Mouse (Mus musculus) kidney, adult 2 months (tissue): ENCODE results near the gene Pacs1.
"Not testable (repeated sequence)": the region's sequence is repeated elsewhere in the genome, so short reads cannot be mapped to it uniquely, and the experiment has no call there.

Source experiments
- CTCF ChIP-seq: fragments of 200-500 bp; conservative IDR thresholded peaks from 2 replicates; pipeline ENCODE4 v1.5.1; 2011; ENCODE audit warnings: low read depth, mild to moderate bottlenecking, control low read depth, low read length, moderate library complexity, mixed read lengths; ENCODE audit not compliant: insufficient read depth, insufficient read length
- POLR2A ChIP-seq: fragments of 200-500 bp; IDR thresholded peaks from one replicate; pipeline ENCODE4 v1.6.1; 2011; ENCODE audit warnings: low read depth, low read length, control low read depth

GRCm38 (mm10) chr19:5236981-5237380, 35.9 kb downstream of the Pacs1 start:
- not testable (repeated sequence) for TF ChIP-seq CTCF, POLR2A
